19 mouse cellular contexts compared by ENCODE assay signal in genomic region chr1:136677847-136678325, GRCm38 (mm10).
"Had no signal": no experiment of that assay in that cellular context is flagged by ENCODE, and none has a peak within 500 bp of the region (broad histone marks: within the 10 kb centered on the region; RNA-seq: fewer than 3 reads in every experiment).

No protein-coding gene starts in this region.

- H3K36me3 ChIP-seq: midbrain, embryonic 10.5 days; midbrain, embryonic 12.5 days; neural tube, embryonic 13.5 days; neural tube, embryonic 15.5 days; stomach, embryonic 15.5 days had no signal

- DNase-seq: lung, adult 18-20 months; lung, embryonic 14.5 days; lung, postnatal 10 days; lung, postnatal 4 days; midbrain, embryonic 14.5 days; retina, postnatal 1 day; right cerebral cortex, adult 18-20 months; right cerebral cortex, postnatal 25 days; right cerebral cortex, postnatal 4 days; thymus, adult 2 months; thymus, postnatal 25 days; thymus, postnatal 4 days had no signal

- H3K27me3 ChIP-seq: midbrain, embryonic 12.5 days; neural tube, embryonic 13.5 days; neural tube, embryonic 15.5 days; stomach, embryonic 15.5 days had no signal

- H3K9ac ChIP-seq: lung, embryonic 14.5 days; midbrain, embryonic 12.5 days; neural tube, embryonic 13.5 days; neural tube, embryonic 15.5 days; stomach, embryonic 15.5 days had no signal

- H3K27ac ChIP-seq: midbrain, embryonic 10.5 days; midbrain, embryonic 12.5 days; neural tube, embryonic 13.5 days; neural tube, embryonic 15.5 days; stomach, embryonic 15.5 days; stomach, postnatal 0 days had no signal

- H3K4me3 ChIP-seq: midbrain, embryonic 10.5 days; midbrain, embryonic 12.5 days; myocyte; neural tube, embryonic 13.5 days; neural tube, embryonic 15.5 days; stomach, embryonic 15.5 days had no signal

- H3K9me3 ChIP-seq: midbrain, embryonic 10.5 days; midbrain, embryonic 12.5 days; neural tube, embryonic 13.5 days; neural tube, embryonic 15.5 days; stomach, embryonic 15.5 days had no signal
